In the genomic region with DNA sequence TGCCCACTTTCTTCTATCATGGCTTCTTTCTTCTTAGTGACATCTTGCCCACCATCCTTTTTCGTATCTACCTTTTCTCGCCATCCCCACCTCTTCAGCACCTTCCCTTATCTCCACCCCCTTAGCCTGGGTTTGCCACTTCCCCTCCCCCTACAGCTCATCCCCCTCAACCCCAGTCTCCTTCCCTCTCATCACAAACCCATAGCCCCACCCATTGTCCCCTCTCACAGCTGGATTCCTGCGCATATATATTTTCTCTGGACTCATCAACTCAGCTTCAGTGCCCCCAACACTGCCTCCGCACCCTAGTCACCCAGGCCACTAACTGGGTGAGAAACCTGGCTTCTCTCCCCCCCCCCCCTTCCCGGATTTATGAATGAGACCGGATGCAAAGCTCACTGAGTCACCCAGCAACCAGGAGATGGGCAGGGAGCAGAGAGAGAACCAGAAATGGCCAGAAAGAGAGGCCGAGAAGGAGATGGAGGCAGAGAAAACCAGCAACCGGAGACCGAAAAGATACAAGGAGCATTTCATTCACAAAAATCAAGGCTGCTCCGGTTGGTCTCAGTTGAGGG, we compare ENCODE assay signal across 9 mouse cellular contexts. TPM values are rescaled to one million over a fixed set of nuclear protein-coding genes. Genes with fewer than 3 reads are reported as not detected.
A peak's percentile ranks its signal among the peaks of the same experiment; 100 is the strongest.
DNase-seq lines count a peak whose midpoint lies in the region; ATAC-seq and TF ChIP-seq lines count a peak whose summit lies in the region.
"Had no signal": no experiment of that assay in that cellular context is flagged by ENCODE, and none has a peak within 500 bp of the region (broad histone marks: within the 10 kb centered on the region; RNA-seq: fewer than 3 reads in every experiment).

No protein-coding gene starts in this region.

- TF ChIP-seq EP300 in CH12.LX (IDR thresholded peaks at IDR 0.05; ENCODE audit: low read length): no peak

- in situ Hi-C loops in CH12.LX (cut with MboI; ENCODE audit: low pct_ligation_motif_present, low pct_unique_long_range_greater_than_20kb, low sequenced_read_pairs): no loop called here

- no peaks in the 10 kb centered on the region for H3K79me2 ChIP-seq in CH12.LX (replicated peaks; ENCODE audit: control insufficient read depth, extremely low read depth, insufficient read depth, poor library complexity, severe bottlenecking)

- WGBS in forebrain, embryonic 14.5 days: 4% methylated on average over 10 of the region's 10 CpGs
- WGBS in midbrain, embryonic 12.5 days: 2% methylated on average over 10 of the region's 10 CpGs

- peak overlapping the region in 1 of 3 experiments; percentile 66 for H3K4me3 ChIP-seq in CH12.LX (replicated peaks in 1 of 3; ENCODE audit: low read depth in 2 of 3, low read length in 2 of 3, poor library complexity in 1 of 3)
- peak overlapping the region; percentile 66 for H3K4me3 ChIP-seq in forebrain, embryonic 14.5 days (ENCODE audit: low read depth, low read length)
- peak overlapping the region; percentile 72 for H3K4me3 ChIP-seq in midbrain, embryonic 12.5 days
- no peak overlapping the region for H3K4me3 ChIP-seq in gastrocnemius, adult 2 months

- no peak for TF ChIP-seq CTCF in CH12.LX (conservative IDR thresholded peaks at IDR 0.05 in 1 of 2, IDR thresholded peaks at IDR 0.05 in 1 of 2; ENCODE audit: low read depth in 2 of 2, low read length in 2 of 2)
- no peak for TF ChIP-seq CTCF in gastrocnemius, adult 2 months (IDR thresholded peaks at IDR 0.05)

- H3K9me3 ChIP-seq in CH12.LX (replicated peaks; ENCODE audit: low read length): no peaks in the 10 kb centered on the region
- H3K9me3 ChIP-seq in forebrain, embryonic 14.5 days (replicated peaks; ENCODE audit: control insufficient read depth, low read length): no peaks in the 10 kb centered on the region
- no peaks in the 10 kb centered on the region for H3K9me3 ChIP-seq in midbrain, embryonic 12.5 days

- H3K4me1 ChIP-seq in CH12.LX (ENCODE audit: control insufficient read depth in 1 of 2, insufficient read depth in 2 of 2): peaks cover 20 to 46% of the 10 kb centered on the region in 2 experiments
- peaks cover 7% of the 10 kb centered on the region; the same call in 1 of the 2 replicates for H3K4me1 ChIP-seq in forebrain, embryonic 14.5 days (ENCODE audit: control insufficient read depth, insufficient read depth, low read length)
- peaks cover 50% of the 10 kb centered on the region for H3K4me1 ChIP-seq in midbrain, embryonic 12.5 days

- no peak overlapping the region for H3K27ac ChIP-seq in CH12.LX (ENCODE audit: insufficient read depth, low read depth)
- no peak overlapping the region for H3K27ac ChIP-seq in forebrain, embryonic 14.5 days (ENCODE audit: low read depth, low read length)
- H3K27ac ChIP-seq in midbrain, embryonic 12.5 days (replicated peaks): peak overlapping the region; percentile 83
- H3K27ac ChIP-seq in gastrocnemius, adult 2 months: no peak overlapping the region
- H3K27ac ChIP-seq: macrophage had no signal

- H3K9ac ChIP-seq in CH12.LX (ENCODE audit: insufficient read depth, low read depth): peak overlapping the region; percentile 23; the same call in 1 of the 2 replicates
- peak overlapping the region; percentile 77; the same call in 1 of the 2 replicates for H3K9ac ChIP-seq in forebrain, embryonic 14.5 days (ENCODE audit: low read length)
- H3K9ac ChIP-seq in midbrain, embryonic 12.5 days (replicated peaks): peak overlapping the region; percentile 75

- no peaks in the 10 kb centered on the region for H3K27me3 ChIP-seq in CH12.LX (replicated peaks)
- peaks cover 22% of the 10 kb centered on the region for H3K27me3 ChIP-seq in forebrain, embryonic 14.5 days (replicated peaks; ENCODE audit: control insufficient read depth, insufficient read depth, low read length)
- peaks cover 53% of the 10 kb centered on the region for H3K27me3 ChIP-seq in midbrain, embryonic 12.5 days

- intact Hi-C loops in gastrocnemius, adult 2 months (cut with DNase I): no loop called here

- dilution Hi-C loops in CH12.LX (cut with MboI; ENCODE audit: extremely low pct_ligation_motif_present, extremely low pct_unique_long_range_greater_than_20kb, low sequenced_read_pairs): no loop called here

- peak overlapping the region; percentile 84 for H3K4me2 ChIP-seq in CH12.LX (ENCODE audit: insufficient read depth, low read depth, poor library complexity, severe bottlenecking)
- H3K4me2 ChIP-seq in forebrain, embryonic 14.5 days (ENCODE audit: low read length): peak overlapping the region; percentile 75
- H3K4me2 ChIP-seq in midbrain, embryonic 12.5 days (replicated peaks): peak overlapping the region; percentile 77

- peak; percentile 39 for DNase-seq in embryo, embryonic 9.5 days (ENCODE audit: extremely low spot score)
- no peak for DNase-seq in embryo, embryonic 11 days
- DNase-seq in CH12.LX (ENCODE audit: extremely low read depth): no peak
- no peak for DNase-seq in forebrain, embryonic 14.5 days (ENCODE audit: low spot score)
- no peak for DNase-seq in gastrocnemius, adult 18-20 months (ENCODE audit: low spot score)
- DNase-seq in gastrocnemius, adult 2 months: no peak
- DNase-seq in frontal cortex, postnatal 14 days (ENCODE audit: low spot score in 2 of 2): no peak

- ATAC-seq in forebrain, embryonic 14.5 days: no peak
- ATAC-seq in midbrain, embryonic 12.5 days (ENCODE audit: low FRiP score, low read depth): no peak

- TF ChIP-seq RAD21 in CH12.LX (IDR thresholded peaks at IDR 0.05; ENCODE audit: low read depth, low read length): no peak

- peaks cover 15 to 39% of the 10 kb centered on the region in 2 experiments for H3K36me3 ChIP-seq in CH12.LX (replicated peaks in 1 of 2; ENCODE audit: control insufficient read depth in 1 of 2, insufficient read depth in 1 of 2, low read length in 1 of 2)
- peaks cover 18% of the 10 kb centered on the region; the same call in 1 of the 2 replicates for H3K36me3 ChIP-seq in forebrain, embryonic 14.5 days (ENCODE audit: control insufficient read depth, insufficient read depth, low read length)
- no peaks in the 10 kb centered on the region for H3K36me3 ChIP-seq in midbrain, embryonic 12.5 days

- TF ChIP-seq POLR2A in CH12.LX (IDR thresholded peaks at IDR 0.05; ENCODE audit: low read depth, low read length): no peak

TF ChIP-seq in CH12.LX, 34 proteins besides CTCF, POLR2A, EP300 and RAD21:
- TF ChIP-seq GABPA (IDR thresholded peaks at IDR 0.05; ENCODE audit: insufficient replicate concordance, low read depth, low read length) (no peak), MXI1 (IDR thresholded peaks at IDR 0.05; ENCODE audit: low read depth, low read length) (no peak), PAX5 (IDR thresholded peaks at IDR 0.05; ENCODE audit: low read length) (no peak)

RNA-seq across cellular contexts. Expression of gene Ggn, which starts 1.8 kb away (rescaled TPM):
- total RNA-seq in CH12.LX (2012; rRNA removed) (0.30 and 0.38 TPM in 2 replicates), CH12.LX (2014; rRNA removed) (0.13 TPM in 1 of 2 replicates, not detected in the other)
- 1.0 and 1.5 TPM in 2 replicates for polyA plus RNA-seq in CH12.LX (2012; ENCODE audit: insufficient read length, low read depth)
- 0.14 and 0.36 TPM in 2 replicates for polyA plus RNA-seq in forebrain, embryonic 14.5 days (2014; fragmentation: Nextera tagmentation; extraction: Ambion mirVana)
- polyA plus RNA-seq in midbrain, embryonic 12.5 days (2016; fragmentation: Nextera tagmentation; extraction: Ambion mirVana): 0.78 and 0.85 TPM in 2 replicates
- under 1 TPM; 0.27 to 0.33 TPM for total RNA-seq in gastrocnemius, adult 18-20 months (2021)
- total RNA-seq in gastrocnemius, adult 2 months (2021): under 1 TPM; 0.14 to 0.20 TPM

RNA-seq across cellular contexts. Expression of gene Spred3, which starts 2.0 kb away (rescaled TPM):
- total RNA-seq in CH12.LX (2012; rRNA removed) (2.2 and 3.3 TPM in 2 replicates), CH12.LX (2014; rRNA removed) (1.2 and 1.6 TPM in 2 replicates)
- 6.0 and 6.6 TPM in 2 replicates for polyA plus RNA-seq in CH12.LX (2012; ENCODE audit: insufficient read length, low read depth)
- polyA plus RNA-seq in forebrain, embryonic 14.5 days (2014; fragmentation: Nextera tagmentation; extraction: Ambion mirVana): 4.4 and 5.5 TPM in 2 replicates
- 6.1 and 6.8 TPM in 2 replicates for polyA plus RNA-seq in midbrain, embryonic 12.5 days (2016; fragmentation: Nextera tagmentation; extraction: Ambion mirVana)
- total RNA-seq in gastrocnemius, adult 18-20 months (2021): 1 to 10 TPM; 1.9 to 3.1 TPM
- 1 to 10 TPM; 1.0 to 1.6 TPM for total RNA-seq in gastrocnemius, adult 2 months (2021)

RNA-seq across cellular contexts. Expression of gene Fam98c, which starts 12.2 kb away (rescaled TPM):
- total RNA-seq in CH12.LX (2012; rRNA removed) (13.8 and 14.5 TPM in 2 replicates), CH12.LX (2014; rRNA removed) (13.0 and 14.1 TPM in 2 replicates)
- 15.2 and 17.9 TPM in 2 replicates for polyA plus RNA-seq in CH12.LX (2012; ENCODE audit: insufficient read length, low read depth)
- 17.3 and 18.0 TPM in 2 replicates for polyA plus RNA-seq in forebrain, embryonic 14.5 days (2014; fragmentation: Nextera tagmentation; extraction: Ambion mirVana)
- 17.4 and 20.4 TPM in 2 replicates for polyA plus RNA-seq in midbrain, embryonic 12.5 days (2016; fragmentation: Nextera tagmentation; extraction: Ambion mirVana)
- total RNA-seq in gastrocnemius, adult 18-20 months (2021): 1 to 10 TPM; 9.1 to 9.4 TPM
- total RNA-seq in gastrocnemius, adult 2 months (2021): 10 to 100 TPM; 10.2 to 11.5 TPM

RNA-seq across cellular contexts. Expression of gene Psmd8, which starts 12.3 kb away (rescaled TPM):
- total RNA-seq in CH12.LX (2012; rRNA removed) (321 and 335 TPM in 2 replicates), CH12.LX (2014; rRNA removed) (455 and 479 TPM in 2 replicates)
- 308 and 348 TPM in 2 replicates for polyA plus RNA-seq in CH12.LX (2012; ENCODE audit: insufficient read length, low read depth)
- 337 and 364 TPM in 2 replicates for polyA plus RNA-seq in forebrain, embryonic 14.5 days (2014; fragmentation: Nextera tagmentation; extraction: Ambion mirVana)
- 291 and 305 TPM in 2 replicates for polyA plus RNA-seq in midbrain, embryonic 12.5 days (2016; fragmentation: Nextera tagmentation; extraction: Ambion mirVana)
- 100 to 1,000 TPM; 202 to 256 TPM for total RNA-seq in gastrocnemius, adult 18-20 months (2021)
- 100 to 1,000 TPM; 142 to 228 TPM for total RNA-seq in gastrocnemius, adult 2 months (2021)

RNA-seq across cellular contexts. Expression of gene Rasgrp4, which starts 33.6 kb away (rescaled TPM):
- total RNA-seq in CH12.LX (2012; rRNA removed): 0.88 and 1.4 TPM in 2 replicates
- total RNA-seq in CH12.LX (2014; rRNA removed): 0.26 and 0.58 TPM in 2 replicates
- 2.9 and 3.2 TPM in 2 replicates for polyA plus RNA-seq in CH12.LX (2012; ENCODE audit: insufficient read length, low read depth)
- 0.47 and 0.99 TPM in 2 replicates for polyA plus RNA-seq in forebrain, embryonic 14.5 days (2014; fragmentation: Nextera tagmentation; extraction: Ambion mirVana)
- 0.63 and 0.71 TPM in 2 replicates for polyA plus RNA-seq in midbrain, embryonic 12.5 days (2016; fragmentation: Nextera tagmentation; extraction: Ambion mirVana)
- under 1 TPM; 0.52 to 0.62 TPM for total RNA-seq in gastrocnemius, adult 18-20 months (2021)
- total RNA-seq in gastrocnemius, adult 2 months (2021): under 1 TPM; 0.61 to 0.84 TPM

Comparison
In these comparisons a context has a peak if more than half of its experiments do, and no peak if none do; other contexts are left out.
1. H3K9ac ChIP-seq: peak in every context shown above with its lines; median percentile 77 in forebrain, embryonic 14.5 days; 75 in midbrain, embryonic 12.5 days; 23 in CH12.LX.